Mouse (Mus musculus) heart, embryonic 14.5 days (tissue): ENCODE measurements around the gene Lcn9. TPM values are rescaled to one million over a fixed set of nuclear protein-coding genes. Genes with fewer than 3 reads are reported as not detected.

Experiments used
- ATAC-seq: fragments of 200-750 bp; cut with Nextera tagmentation; 2 replicates; pipeline ENCODE4 v1.8.0; 2017; ENCODE audit warnings: low read depth, moderate TSS enrichment; ENCODE audit not compliant: insufficient number of reproducible peaks, insufficient read depth, low FRiP score
- H3K27ac ChIP-seq, 2 experiments: fragments of 200-500 bp in 1 of 2; fragments of 300-500 bp in 1 of 2; sonication (generic) in 1 of 2; replicated peaks in 1 of 2; 2 replicates each; pipeline ENCODE4 v1.5.1; 2012 to 2014; ENCODE audit warnings: low read depth in 2 of 2, low read length in 2 of 2, control low read depth in 1 of 2, mild to moderate bottlenecking in 1 of 2, mixed read lengths in 1 of 2; ENCODE audit not compliant: control insufficient read depth in 1 of 2, insufficient read depth in 1 of 2
- H3K27me3 ChIP-seq: fragments of 300-500 bp; sonication (generic); 2 replicates; pipeline ENCODE4 v1.6.1; 2014; ENCODE audit warnings: mild to moderate bottlenecking, low read length, control low read depth; ENCODE audit not compliant: control insufficient read depth, insufficient read depth
- H3K36me3 ChIP-seq: fragments of 300-500 bp; sonication (generic); 2 replicates; pipeline ENCODE4 v1.6.1; 2014; ENCODE audit warnings: mild to moderate bottlenecking, control low read depth, low read length, mixed read lengths; ENCODE audit not compliant: control insufficient read depth, insufficient read depth
- H3K4me1 ChIP-seq, 2 experiments: fragments of 200-500 bp in 1 of 2; fragments of 300-500 bp in 1 of 2; sonication (generic) in 1 of 2; 2 replicates each; pipeline ENCODE4 v1.6.1; 2012 to 2014; ENCODE audit warnings: low read length in 2 of 2, control low read depth in 1 of 2, mixed read lengths in 1 of 2; ENCODE audit not compliant: control insufficient read depth in 2 of 2, insufficient read depth in 2 of 2
- H3K4me2 ChIP-seq: fragments of 300-500 bp; sonication (generic); 2 replicates; pipeline ENCODE4 v1.6.1; 2014; ENCODE audit warnings: mild to moderate bottlenecking, low read length
- H3K4me3 ChIP-seq, 2 experiments: fragments of 200-500 bp in 1 of 2; fragments of 300-500 bp in 1 of 2; sonication (generic) in 1 of 2; 2 replicates each; pipeline ENCODE4 v1.5.1; 2012 to 2014; ENCODE audit warnings: low read length in 2 of 2, mild to moderate bottlenecking in 2 of 2, control low read depth in 1 of 2, low read depth in 1 of 2, moderate library complexity in 1 of 2; ENCODE audit not compliant: control insufficient read depth in 1 of 2, insufficient read depth in 1 of 2
- H3K9ac ChIP-seq: fragments of 300-500 bp; sonication (generic); 2 replicates; pipeline ENCODE4 v1.6.1; 2014; ENCODE audit warnings: mild to moderate bottlenecking, low read length
- H3K9me3 ChIP-seq: fragments of 300-500 bp; sonication (generic); 2 replicates; pipeline ENCODE4 v1.6.1; 2016; ENCODE audit warnings: low read length, control low read depth; ENCODE audit not compliant: control insufficient read depth
- WGBS: fragments of 180-500 bp; shearing (Covaris S2); extraction: QIAGEN DNeasy Blood & Tissue Kit; methylation state at CpG from one replicate; pipeline ENCODE4 v1.1.7; 2014; 5-methylcytosine and 5-hydroxymethylcytosine counted together
- polyA plus RNA-seq: library from polyadenylated mRNA; unstranded; fragments of >200 nt; fragmentation: Nextera tagmentation; extraction: Ambion mirVana; gene quantifications from 2 replicates; pipeline ENCODE4 v1.2.1, GENCODE M21; 2014

Lcn9 gene
- not detected in 2 replicates for polyA plus RNA-seq

GRCm38 (mm10) chr2:25822806-25823205 is at the start of gene Lcn9:
Lcn9 (plus strand) TSS chr2:25823153.
- Histone ChIP-seq H3K4me1 (no peaks in the 10 kb centered on the region; a peak in 1 of 4 replicates), H3K36me3 (no peaks in the 10 kb centered on the region), H3K9me3 (no peaks in the 10 kb centered on the region), H3K4me3 (no peak within 1 kb of the TSS), H3K27me3 (no peaks in the 10 kb centered on the region), H3K4me2 (no peak within 1 kb of the TSS), H3K9ac (no peak within 1 kb of the TSS), H3K27ac (no peak within 1 kb of the TSS)
- no peak for ATAC-seq
- 63% methylated on average over 1 of the region's 1 CpGs for WGBS

- no peaks in the 10 kb centered on the region for H3K27me3 ChIP-seq
- WGBS, result 68% methylated on average over 2 of the region's 2 CpGs
Measured at GRCm38 (mm10) chr2:25773507-25773906, 49.4 kb upstream of the Lcn9 start.

GRCm38 (mm10) chr2:25774640-25775039 is 48.3 kb upstream of the Lcn9 start:
- H3K27ac ChIP-seq, result no peak overlapping the region
- no peaks in the 10 kb centered on the region for H3K9me3 ChIP-seq
- no peaks in the 10 kb centered on the region for H3K4me1 ChIP-seq
- H3K4me3 ChIP-seq, result no peak overlapping the region
- WGBS, result 73% methylated on average over 2 of the region's 2 CpGs
- H3K36me3 ChIP-seq, result no peaks in the 10 kb centered on the region
- no peak overlapping the region for H3K4me2 ChIP-seq
- no peak overlapping the region for H3K9ac ChIP-seq
- no peaks in the 10 kb centered on the region for H3K27me3 ChIP-seq
- no peak for ATAC-seq

More at GRCm38 (mm10) chr2:25773507-25773906, 49.4 kb upstream of the Lcn9 start:
- no peak overlapping the region for H3K4me2 ChIP-seq
- H3K36me3 ChIP-seq, result no peaks in the 10 kb centered on the region
- H3K4me1 ChIP-seq, result no peaks in the 10 kb centered on the region
- H3K27ac ChIP-seq, result no peak overlapping the region
- no peaks in the 10 kb centered on the region for H3K9me3 ChIP-seq
- ATAC-seq, result no peak
- H3K9ac ChIP-seq, result no peak overlapping the region
- H3K4me3 ChIP-seq, result no peak overlapping the region

GRCm38 (mm10) chr2:25775991-25776390 is 47.0 kb upstream of the Lcn9 start:
- no peak overlapping the region for H3K27ac ChIP-seq
- WGBS, result 69% methylated on average over 3 of the region's 3 CpGs
- ATAC-seq, result no peak

DNA sequence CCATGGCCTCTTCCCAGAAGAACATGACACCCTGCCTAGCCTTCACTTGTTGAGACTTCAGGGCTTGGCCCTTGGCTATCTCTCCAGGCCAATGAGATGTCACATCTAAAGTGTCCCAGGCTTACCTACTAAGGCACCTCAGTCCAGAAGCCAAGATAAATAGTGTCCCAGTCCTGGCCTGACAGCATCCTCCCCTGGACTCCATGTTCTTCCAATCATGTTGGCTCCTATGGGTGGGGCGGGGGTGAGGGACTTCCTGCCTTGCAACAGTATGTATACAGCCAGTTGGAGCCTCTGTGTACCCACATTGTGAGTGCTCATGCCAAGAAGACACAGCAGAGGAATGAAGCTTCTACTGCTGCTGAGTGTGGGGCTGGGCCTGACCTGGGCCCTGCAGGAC is 46.2 kb upstream of the Lcn9 start, which contains the start of gene Lcn11:
Gene Lcn11, plus strand, starts transcription at position 301 of the 400 bp plus-strand sequence.
- Histone ChIP-seq H3K27me3 (no peaks in the 10 kb centered on the region), H3K9ac (no peak within 1 kb of the TSS), H3K9me3 (no peaks in the 10 kb centered on the region), H3K4me1 (no peaks in the 10 kb centered on the region), H3K4me2 (no peak within 1 kb of the TSS), H3K36me3 (no peaks in the 10 kb centered on the region), H3K4me3 (no peak within 1 kb of the TSS), H3K27ac (no peak within 1 kb of the TSS)
- WGBS, result 74% methylated on average over 1 of the region's 1 CpGs
- ATAC-seq, result no peak

More at GRCm38 (mm10) chr2:25775991-25776390, 47.0 kb upstream of the Lcn9 start:
- Histone ChIP-seq H3K36me3 (no peaks in the 10 kb centered on the region), H3K27me3 (no peaks in the 10 kb centered on the region), H3K4me2 (no peak overlapping the region), H3K9me3 (no peaks in the 10 kb centered on the region), H3K4me3 (no peak overlapping the region), H3K4me1 (no peaks in the 10 kb centered on the region), H3K9ac (no peak overlapping the region)

DNA sequence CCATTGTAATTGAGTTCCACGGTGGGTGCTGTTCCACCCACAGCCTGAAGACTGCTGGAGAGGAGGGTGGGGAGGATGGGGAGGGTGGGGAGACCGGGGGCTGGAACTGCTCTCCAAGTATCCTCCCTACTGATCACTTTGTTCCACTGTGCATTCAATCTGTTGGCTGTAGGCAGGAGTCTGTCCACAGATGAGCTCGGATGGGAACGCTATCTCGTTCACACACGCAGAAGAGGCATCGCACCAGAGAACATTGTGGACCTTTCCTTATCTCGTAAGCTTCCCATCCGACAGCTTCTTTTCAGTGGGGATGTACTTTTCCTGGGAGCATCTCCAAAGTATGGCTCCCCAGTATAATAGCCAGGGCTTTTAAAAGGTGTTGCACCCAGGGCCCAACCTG is 43.9 kb upstream of the Lcn9 start:
- no peak for ATAC-seq
- no peak overlapping the region for H3K4me3 ChIP-seq
- no peaks in the 10 kb centered on the region for H3K27me3 ChIP-seq
- no peaks in the 10 kb centered on the region for H3K4me1 ChIP-seq
- no peak overlapping the region for H3K9ac ChIP-seq
- 65% methylated on average over 9 of the region's 9 CpGs for WGBS
- H3K4me2 ChIP-seq, result no peak overlapping the region
- no peak overlapping the region for H3K27ac ChIP-seq
- no peaks in the 10 kb centered on the region for H3K9me3 ChIP-seq
- H3K36me3 ChIP-seq, result no peaks in the 10 kb centered on the region

DNA sequence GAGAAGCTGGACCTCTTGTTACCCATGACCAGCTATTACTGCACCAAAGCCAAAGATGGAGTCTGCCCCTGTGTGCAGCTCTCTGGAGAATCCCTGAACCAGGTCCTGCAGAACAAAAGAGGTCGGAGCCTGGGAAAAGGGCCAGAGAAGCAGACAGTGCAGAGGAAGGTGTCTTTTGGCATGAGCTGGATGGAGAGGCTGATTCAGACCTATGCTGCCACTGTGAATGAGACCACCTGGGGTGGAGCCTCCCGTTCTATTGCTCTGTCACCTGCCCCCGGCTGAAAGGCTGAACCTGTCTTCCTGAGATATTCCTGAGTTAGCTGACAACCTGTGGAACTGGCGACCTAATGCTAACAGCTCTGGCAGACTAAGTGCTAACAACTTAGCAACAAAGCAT is 42.0 kb upstream of the Lcn9 start:
- Histone ChIP-seq H3K4me1 (no peaks in the 10 kb centered on the region), H3K4me3 (no peak overlapping the region), H3K4me2 (no peak overlapping the region), H3K27me3 (no peaks in the 10 kb centered on the region), H3K9me3 (no peaks in the 10 kb centered on the region), H3K36me3 (no peaks in the 10 kb centered on the region), H3K27ac (no peak overlapping the region), H3K9ac (no peak overlapping the region)
- no peak for ATAC-seq
- 61% methylated on average over 4 of the region's 4 CpGs for WGBS

GRCm38 (mm10) chr2:25781957-25782356 is 41.0 kb upstream of the Lcn9 start, which contains the start of gene Gm13539:
Gm13539 (plus strand) TSS chr2:25782257.
- H3K9me3 ChIP-seq, result no peaks in the 10 kb centered on the region
- no peak for ATAC-seq
- no peaks in the 10 kb centered on the region for H3K4me1 ChIP-seq
- WGBS, result 82% methylated on average over 3 of the region's 3 CpGs
- no peak within 1 kb of the TSS for H3K4me2 ChIP-seq
- H3K27me3 ChIP-seq, result no peaks in the 10 kb centered on the region
- H3K27ac ChIP-seq, result no peak within 1 kb of the TSS
- no peak within 1 kb of the TSS for H3K9ac ChIP-seq
- no peak within 1 kb of the TSS for H3K4me3 ChIP-seq
- no peaks in the 10 kb centered on the region for H3K36me3 ChIP-seq
